Mouse (Mus musculus) liver, adult 2 months (tissue): ENCODE results near the gene Nkx6-1. TPM values are rescaled to one million over a fixed set of nuclear protein-coding genes. Genes with fewer than 3 reads are reported as not detected.

Experiments used
- DNase-seq: peaks from one replicate; pipeline ENCODE4 v3.0.0-alpha.2; 2011; ENCODE audit warnings: low read depth, low spot score; ENCODE audit errors: extremely low read depth
- H3K27ac ChIP-seq: fragments of 200-500 bp; replicated peaks from 2 replicates; pipeline ENCODE4 v1.5.1; 2012; ENCODE audit warnings: low read depth, mild to moderate bottlenecking, control low read depth, inconsistent platforms, low read length; ENCODE audit not compliant: insufficient read depth
- H3K27me3 ChIP-seq: fragments of 200-500 bp; 2 replicates; pipeline ENCODE4 v1.6.1; 2012; ENCODE audit warnings: mild to moderate bottlenecking, moderate library complexity, low read length, inconsistent platforms; ENCODE audit not compliant: control insufficient read depth, insufficient read depth
- H3K36me3 ChIP-seq: fragments of 200-500 bp; 2 replicates; pipeline ENCODE4 v1.6.1; 2012; ENCODE audit warnings: low read length, inconsistent platforms; ENCODE audit not compliant: control insufficient read depth, insufficient read depth
- H3K4me1 ChIP-seq: fragments of 200-500 bp; 2 replicates; pipeline ENCODE4 v1.6.1; 2011; ENCODE audit warnings: low read length; ENCODE audit not compliant: control insufficient read depth, insufficient read depth
- H3K4me3 ChIP-seq: fragments of 200-500 bp; 2 replicates; pipeline ENCODE4 v1.5.1; 2011; ENCODE audit warnings: low read depth, mild to moderate bottlenecking, control low read depth, low read length, moderate library complexity; ENCODE audit not compliant: insufficient read depth
- H3K79me2 ChIP-seq: fragments of 200-500 bp; 2 replicates; pipeline ENCODE4 v1.6.1; 2012; ENCODE audit warnings: inconsistent platforms, mild to moderate bottlenecking, low read length, moderate library complexity; ENCODE audit not compliant: control insufficient read depth, insufficient read depth
- H3K9ac ChIP-seq: fragments of 200-500 bp; 2 replicates; pipeline ENCODE4 v1.6.1; 2012; ENCODE audit warnings: low read depth, mild to moderate bottlenecking, control low read depth, inconsistent platforms, low read length
- CTCF ChIP-seq: fragments of 200-500 bp; IDR thresholded peaks from 2 replicates; pipeline ENCODE4 v1.5.1; 2011; ENCODE audit warnings: low read depth, low read length, control low read depth
- POLR2A ChIP-seq: fragments of 200-500 bp; IDR thresholded peaks from 2 replicates; pipeline ENCODE4 v1.6.1; 2011; ENCODE audit warnings: low read length, control low read depth; ENCODE audit not compliant: insufficient read depth; ENCODE audit errors: extremely low read depth
- WGBS: fragments of 180-500 bp; shearing (Covaris S2); methylation state at CpG from one replicate; pipeline ENCODE4 v1.1.7; 2018; 5-methylcytosine and 5-hydroxymethylcytosine counted together
- polyA plus RNA-seq: library from polyadenylated mRNA; depleted of rRNA; stranded (reverse); fragments of >200 nt; gene quantifications from 2 replicates; pipeline ENCODE4 v1.2.3, GENCODE M21; 2012
- total RNA-seq: library from RNA; depleted of rRNA; stranded (reverse); fragments of >200 nt; gene quantifications from 2 replicates; pipeline ENCODE4 v1.2.3, GENCODE M21; 2014

Nkx6-1 gene
- total and polyA plus RNA-seq, 2 experiments, result not detected

DNA sequence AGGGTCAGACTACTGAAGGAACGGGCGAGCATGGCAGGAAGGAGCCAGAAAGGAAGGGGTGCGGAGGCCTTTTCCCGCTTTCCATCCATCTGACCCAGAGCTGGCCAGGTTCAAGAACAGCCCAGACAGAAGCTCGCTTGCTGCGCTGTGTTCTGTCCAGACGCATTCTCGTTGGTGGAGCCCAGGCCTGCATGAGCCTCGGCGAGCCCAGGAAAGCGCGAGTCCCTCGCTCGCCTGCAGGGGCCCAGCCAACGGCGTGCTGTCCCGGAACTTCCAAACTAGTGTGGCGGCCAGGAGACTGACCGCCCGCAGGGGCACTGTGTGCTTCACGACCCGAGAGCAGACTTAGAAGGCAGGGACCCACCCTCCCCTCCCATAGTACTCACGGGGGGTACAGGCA, 1.6 kb downstream of the Nkx6-1 start:
- Histone ChIP-seq H3K27me3 (peaks cover 51% of the 10 kb centered on the region), H3K79me2 (no peaks in the 10 kb centered on the region), H3K9ac (no peak overlapping the region), H3K36me3 (no peaks in the 10 kb centered on the region), H3K4me1 (peaks cover 9% of the 10 kb centered on the region; the same call in 1 of the 2 replicates), H3K27ac (no peak overlapping the region), H3K4me3 (no peak overlapping the region)
- 2% methylated on average over 23 of the region's 23 CpGs for WGBS
- TF ChIP-seq POLR2A (no peak), CTCF (no peak)
- no peak for DNase-seq

GRCm38 (mm10) chr5:101662485-101662884, 2.3 kb downstream of the Nkx6-1 start:
- no peaks in the 10 kb centered on the region for H3K36me3 ChIP-seq
- no peak overlapping the region for H3K9ac ChIP-seq
- H3K27ac ChIP-seq, result no peak overlapping the region
- no peak for DNase-seq
- WGBS, result 6% methylated on average over 8 of the region's 8 CpGs
- H3K4me3 ChIP-seq, result no peak overlapping the region
- H3K27me3 ChIP-seq, result peaks cover 53% of the 10 kb centered on the region
- TF ChIP-seq POLR2A (no peak), CTCF (no peak)
- H3K4me1 ChIP-seq, result peaks cover 9% of the 10 kb centered on the region; the same call in 1 of the 2 replicates
- H3K79me2 ChIP-seq, result no peaks in the 10 kb centered on the region

GRCm38 (mm10) chr5:101661561-101662211, 3.1 kb downstream of the Nkx6-1 start:
- no peak for DNase-seq
- Histone ChIP-seq H3K79me2 (no peaks in the 10 kb centered on the region), H3K36me3 (no peaks in the 10 kb centered on the region), H3K9ac (no peak overlapping the region), H3K27ac (no peak overlapping the region), H3K27me3 (peaks cover 52% of the 10 kb centered on the region), H3K4me1 (peaks cover 9% of the 10 kb centered on the region; the same call in 1 of the 2 replicates), H3K4me3 (no peak overlapping the region)
- no peak for TF ChIP-seq POLR2A
- TF ChIP-seq CTCF, result no peak
- 4% methylated on average over 25 of the region's 25 CpGs for WGBS

- no peak overlapping the region for H3K4me3 ChIP-seq
- H3K79me2 ChIP-seq, result no peaks in the 10 kb centered on the region
- no peaks in the 10 kb centered on the region for H3K36me3 ChIP-seq
- no peak overlapping the region for H3K9ac ChIP-seq
- H3K4me1 ChIP-seq, result peaks cover 9% of the 10 kb centered on the region; the same call in 1 of the 2 replicates
- no peak overlapping the region for H3K27ac ChIP-seq
- no peak for TF ChIP-seq POLR2A
- peaks cover 52% of the 10 kb centered on the region for H3K27me3 ChIP-seq
- no peak for DNase-seq
- WGBS, result 11% methylated on average over 3 of the region's 3 CpGs
Observed at GRCm38 (mm10) chr5:101660666-101661065, 4.1 kb downstream of the Nkx6-1 start.

DNA sequence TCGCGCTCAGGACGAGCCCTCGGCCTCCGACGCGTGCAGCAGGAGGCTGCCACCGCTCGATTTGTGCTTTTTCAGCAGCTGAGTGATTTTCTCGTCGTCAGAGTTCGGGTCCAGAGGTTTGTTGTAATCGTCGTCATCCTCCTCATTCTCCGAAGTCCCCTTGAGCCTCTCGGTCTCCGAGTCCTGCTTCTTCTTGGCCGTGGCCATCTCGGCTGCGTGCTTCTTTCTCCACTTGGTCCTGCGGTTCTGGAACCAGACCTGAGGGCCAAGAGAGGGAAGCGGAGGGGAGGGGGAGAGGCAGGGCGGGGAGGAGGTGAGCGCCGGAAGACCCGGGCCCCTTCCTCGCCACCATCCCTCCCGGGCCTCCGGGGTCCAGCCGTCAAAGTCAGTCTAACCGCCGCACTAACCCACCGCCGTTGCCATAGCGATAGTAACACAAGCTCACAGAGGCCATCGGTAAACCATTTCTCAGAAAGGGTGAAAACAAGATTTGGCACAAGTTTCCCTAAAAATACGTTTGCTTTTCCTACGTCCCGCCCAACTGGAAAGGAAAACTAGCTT, 5.3 kb downstream of the Nkx6-1 start:
- TF ChIP-seq POLR2A (no peak), CTCF (no peak)
- DNase-seq, result no peak
- Histone ChIP-seq H3K36me3 (no peaks in the 10 kb centered on the region), H3K4me3 (no peak overlapping the region), H3K4me1 (no peaks in the 10 kb centered on the region), H3K27ac (no peak overlapping the region), H3K9ac (no peak overlapping the region), H3K79me2 (no peaks in the 10 kb centered on the region), H3K27me3 (peaks cover 40% of the 10 kb centered on the region)
- 3% methylated on average over 39 of the region's 39 CpGs for WGBS

DNA sequence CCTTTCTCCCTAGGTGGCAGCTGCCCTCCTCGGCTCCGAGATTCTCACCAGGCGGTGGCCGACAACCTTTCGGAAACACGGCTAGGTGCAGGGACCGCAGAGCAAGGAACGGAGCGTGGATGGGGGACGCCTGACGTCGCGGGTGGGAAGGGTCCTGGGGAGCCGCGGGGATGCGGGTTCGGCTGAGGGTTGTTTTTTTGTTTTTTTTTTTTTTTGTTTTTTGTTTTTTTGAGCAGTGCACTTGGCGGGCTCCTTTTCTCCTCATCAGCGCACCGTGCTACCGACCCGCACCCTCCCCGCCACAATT, 5.9 kb downstream of the Nkx6-1 start:
- no peaks in the 10 kb centered on the region for H3K36me3 ChIP-seq
- H3K4me1 ChIP-seq, result no peaks in the 10 kb centered on the region
- no peak overlapping the region for H3K27ac ChIP-seq
- TF ChIP-seq POLR2A (no peak), CTCF (no peak)
- peaks cover 35% of the 10 kb centered on the region for H3K27me3 ChIP-seq
- H3K4me3 ChIP-seq, result no peak overlapping the region
- WGBS, result 7% methylated on average over 23 of the region's 23 CpGs
- H3K79me2 ChIP-seq, result no peaks in the 10 kb centered on the region
- no peak for DNase-seq
- no peak overlapping the region for H3K9ac ChIP-seq
